ENCODE assay signal across 17 mouse cellular contexts in the genomic region with DNA sequence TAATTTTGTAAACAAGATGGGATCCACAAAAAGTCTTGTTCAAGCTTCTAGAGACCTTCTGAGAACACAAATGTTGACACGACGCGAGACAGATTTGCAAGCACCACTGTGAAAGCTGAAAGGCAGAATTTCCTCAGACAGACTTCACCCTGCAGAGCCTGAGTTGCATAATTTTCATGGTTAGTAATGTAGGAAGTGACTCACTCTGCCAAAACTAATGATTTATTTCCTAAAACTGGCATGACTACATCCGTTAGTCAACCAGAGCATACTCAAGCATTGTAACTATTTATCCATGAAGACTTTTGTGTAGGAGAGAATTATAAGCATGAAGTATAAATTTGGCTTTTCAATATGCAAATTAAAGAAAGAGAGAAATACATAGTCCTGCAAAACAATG.
DNase-seq lines count a peak whose midpoint lies in the region; ATAC-seq and TF ChIP-seq lines count a peak whose summit lies in the region.
"Had no signal": no experiment of that assay in that cellular context is flagged by ENCODE, and none has a peak within 500 bp of the region (broad histone marks: within the 10 kb centered on the region; RNA-seq: fewer than 3 reads in every experiment).

No protein-coding gene starts in this region.

- no peak overlapping the region for H3K27ac ChIP-seq in hindbrain, postnatal 0 days
- H3K27ac ChIP-seq in hindbrain, embryonic 11.5 days (ENCODE audit: low read depth, low read length): no peak overlapping the region
- H3K27ac ChIP-seq: embryonic facial prominence, embryonic 12.5 days; forebrain, embryonic 10.5 days; hindbrain, embryonic 12.5 days; intestine, embryonic 15.5 days; limb, embryonic 15.5 days; lung, embryonic 15.5 days had no signal

- DNase-seq in hindbrain, postnatal 0 days (ENCODE audit: low spot score): peak; percentile 3
- no peak for DNase-seq in hindbrain, embryonic 11.5 days (ENCODE audit: low spot score)
- peak; percentile 1 for DNase-seq in adrenal gland, postnatal 36 days
- no peak for DNase-seq in gastrocnemius, postnatal 14 days
- DNase-seq in embryo, embryonic 11 days: no peak
- DNase-seq: heart, adult 11 months; kidney, postnatal 14 days had no signal

- WGBS in hindbrain, postnatal 0 days: 57% methylated on average over 4 of the region's 4 CpGs
- WGBS in hindbrain, embryonic 11.5 days: 90% methylated on average over 4 of the region's 4 CpGs

- no peaks in the 10 kb centered on the region for H3K79me2 ChIP-seq in C2C12 (ENCODE audit: control insufficient read depth, insufficient read depth)

- no peak overlapping the region for H3K4me2 ChIP-seq in hindbrain, postnatal 0 days (ENCODE audit: low read depth, low read length)
- no peak overlapping the region for H3K4me2 ChIP-seq in hindbrain, embryonic 11.5 days (replicated peaks; ENCODE audit: low read depth, low read length)
- H3K4me2 ChIP-seq: embryonic facial prominence, embryonic 12.5 days; hindbrain, embryonic 12.5 days; intestine, embryonic 15.5 days; limb, embryonic 15.5 days; lung, embryonic 15.5 days; midbrain, embryonic 11.5 days had no signal

- H3K9ac ChIP-seq in hindbrain, postnatal 0 days (replicated peaks; ENCODE audit: low read length): no peak overlapping the region
- no peak overlapping the region for H3K9ac ChIP-seq in hindbrain, embryonic 11.5 days (ENCODE audit: low read depth, low read length)
- H3K9ac ChIP-seq: embryonic facial prominence, embryonic 12.5 days; hindbrain, embryonic 12.5 days; intestine, embryonic 15.5 days; limb, embryonic 15.5 days; lung, embryonic 15.5 days had no signal

- intact Hi-C loops in gastrocnemius, postnatal 14 days (cut with DNase I; ENCODE audit: low total_unique reads): no loop called here

- no peak for TF ChIP-seq CTCF in hindbrain, postnatal 0 days (IDR thresholded peaks at IDR 0.05; ENCODE audit: low read depth)
- no peak for TF ChIP-seq CTCF in C2C12 (IDR thresholded peaks at IDR 0.05; ENCODE audit: control insufficient read depth, insufficient read depth, insufficient read length)

- no peaks in the 10 kb centered on the region for H3K9me3 ChIP-seq in hindbrain, postnatal 0 days (ENCODE audit: low read length)
- no peaks in the 10 kb centered on the region for H3K9me3 ChIP-seq in hindbrain, embryonic 11.5 days (ENCODE audit: control insufficient read depth, low read length)
- H3K9me3 ChIP-seq: embryonic facial prominence, embryonic 12.5 days; forebrain, embryonic 10.5 days; hindbrain, embryonic 12.5 days; intestine, embryonic 15.5 days; limb, embryonic 15.5 days; lung, embryonic 15.5 days had no signal

- no peaks in the 10 kb centered on the region for H3K4me1 ChIP-seq in hindbrain, postnatal 0 days (ENCODE audit: insufficient read depth, low read length)
- no peaks in the 10 kb centered on the region for H3K4me1 ChIP-seq in hindbrain, embryonic 11.5 days (replicated peaks; ENCODE audit: control insufficient read depth, insufficient read depth, low read length)
- H3K4me1 ChIP-seq: embryonic facial prominence, embryonic 12.5 days; forebrain, embryonic 10.5 days; hindbrain, embryonic 12.5 days; intestine, embryonic 15.5 days; limb, embryonic 15.5 days; lung, embryonic 15.5 days had no signal

- H3K36me3 ChIP-seq in hindbrain, postnatal 0 days (ENCODE audit: insufficient read depth, low read length): no peaks in the 10 kb centered on the region
- H3K36me3 ChIP-seq in hindbrain, embryonic 11.5 days (ENCODE audit: control insufficient read depth, insufficient read depth, low read length): no peaks in the 10 kb centered on the region
- no peaks in the 10 kb centered on the region for H3K36me3 ChIP-seq in C2C12 (ENCODE audit: control insufficient read depth, insufficient read depth)
- H3K36me3 ChIP-seq: embryonic facial prominence, embryonic 12.5 days; forebrain, embryonic 10.5 days; hindbrain, embryonic 12.5 days; intestine, embryonic 15.5 days; limb, embryonic 15.5 days; lung, embryonic 15.5 days had no signal

- no peaks in the 10 kb centered on the region for H3K79me3 ChIP-seq in C2C12 (ENCODE audit: low read depth)

- no peak overlapping the region for H3K4me3 ChIP-seq in hindbrain, postnatal 0 days (ENCODE audit: low read length)
- no peak overlapping the region for H3K4me3 ChIP-seq in hindbrain, embryonic 11.5 days (ENCODE audit: low read depth, low read length)
- no peak overlapping the region for H3K4me3 ChIP-seq in C2C12 (ENCODE audit: insufficient read depth, poor library complexity, severe bottlenecking)
- H3K4me3 ChIP-seq: embryonic facial prominence, embryonic 12.5 days; forebrain, embryonic 10.5 days; hindbrain, embryonic 12.5 days; intestine, embryonic 15.5 days; limb, embryonic 15.5 days; lung, embryonic 15.5 days had no signal

- no peak for ATAC-seq in hindbrain, postnatal 0 days
- ATAC-seq in hindbrain, embryonic 11.5 days (ENCODE audit: low FRiP score): no peak
- ATAC-seq in megakaryocyte progenitor cell, adult 5-6 weeks (replicated peaks; ENCODE audit: poor library complexity): peak; percentile 100
- ATAC-seq: CD4-positive, CD25-positive, alpha-beta regulatory T cell, adult 4 months; intestine, embryonic 15.5 days had no signal

- no peak overlapping the region for H3ac ChIP-seq in C2C12 (ENCODE audit: control insufficient read depth, insufficient read length, low read depth)

- H3K27me3 ChIP-seq in hindbrain, postnatal 0 days (ENCODE audit: insufficient read depth, low read length): no peaks in the 10 kb centered on the region
- H3K27me3 ChIP-seq in hindbrain, embryonic 11.5 days (ENCODE audit: control insufficient read depth, insufficient read depth, low read length): no peaks in the 10 kb centered on the region
- H3K27me3 ChIP-seq in C2C12 (ENCODE audit: control insufficient read depth, insufficient read depth, insufficient read length): no peaks in the 10 kb centered on the region
- H3K27me3 ChIP-seq: embryonic facial prominence, embryonic 12.5 days; hindbrain, embryonic 12.5 days; intestine, embryonic 15.5 days; limb, embryonic 15.5 days; lung, embryonic 15.5 days had no signal

TF ChIP-seq in C2C12, 6 proteins besides CTCF, POLR2A, EP300 and RAD21:
- peak; percentile 56 for TF ChIP-seq FOSL1 (IDR thresholded peaks at IDR 0.05; ENCODE audit: insufficient read depth, low read length, poor library complexity, severe bottlenecking)
- TF ChIP-seq MAX (IDR thresholded peaks at IDR 0.05): no peak
- no peak for TF ChIP-seq MYOD1 (IDR thresholded peaks at IDR 0.05; ENCODE audit: control insufficient read depth, insufficient read length, low read depth)
- TF ChIP-seq CEBPB (IDR thresholded peaks at IDR 0.05; ENCODE audit: low read depth): peak; percentile 95

Comparison
In these comparisons a context has a peak if more than half of its experiments do, and no peak if none do; other contexts are left out.
1. DNase-seq: peak in hindbrain, postnatal 0 days (single experiment) and adrenal gland, postnatal 36 days (2 of 2); none in hindbrain, embryonic 11.5 days (single experiment), gastrocnemius, postnatal 14 days (single experiment) and embryo, embryonic 11 days (single experiment).